Mouse (Mus musculus) heart, postnatal 10 days (tissue): Measurements from ENCODE around the gene Klrb1c. TPM values are rescaled to one million over a fixed set of nuclear protein-coding genes. Genes with fewer than 3 reads are reported as not detected.
"Not testable (repeated sequence)": the region's sequence is repeated elsewhere in the genome, so short reads cannot be mapped to it uniquely, and the experiment has no call there.

Experiments
- DNase-seq, 2 experiments: peaks; one replicate each; pipeline ENCODE4 v3.0.0; 2021
- intact Hi-C: fragments of 180-260 bp; cut with DNase I; formaldehyde crosslinking; loops from one replicate; pipeline ENCODE4 v1.15.1; 2025
- total RNA-seq, 2 experiments: library from RNA; stranded (reverse); gene quantifications; 2 replicates each; pipeline ENCODE4 v1.2.3; 2021

The Klrb1c gene
- total RNA-seq, result not detected

DNA sequence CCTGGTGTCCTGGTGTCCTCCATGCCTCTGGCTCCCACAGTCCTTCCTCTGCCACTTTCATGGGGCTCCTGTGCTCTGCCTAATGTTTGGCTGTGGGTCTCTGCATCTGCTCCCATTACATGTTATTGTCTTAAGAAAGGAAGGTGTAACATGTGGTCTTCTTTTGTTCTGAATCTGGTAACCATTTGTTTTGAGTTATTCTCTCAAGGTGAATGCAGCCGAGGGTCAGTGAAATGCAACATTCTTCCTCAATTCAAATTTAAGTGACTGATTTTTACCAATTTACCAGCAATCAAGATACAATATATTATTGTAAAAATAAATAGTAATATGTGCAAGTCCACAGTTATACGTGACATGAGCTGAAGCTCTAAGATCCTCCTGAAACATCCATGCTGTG, at the start of gene Klrb1c:
Gene Klrb1c (minus strand): TSS at position 101 of the 400 bp plus-strand sequence.
- intact Hi-C loops, result no loop called here

DNA sequence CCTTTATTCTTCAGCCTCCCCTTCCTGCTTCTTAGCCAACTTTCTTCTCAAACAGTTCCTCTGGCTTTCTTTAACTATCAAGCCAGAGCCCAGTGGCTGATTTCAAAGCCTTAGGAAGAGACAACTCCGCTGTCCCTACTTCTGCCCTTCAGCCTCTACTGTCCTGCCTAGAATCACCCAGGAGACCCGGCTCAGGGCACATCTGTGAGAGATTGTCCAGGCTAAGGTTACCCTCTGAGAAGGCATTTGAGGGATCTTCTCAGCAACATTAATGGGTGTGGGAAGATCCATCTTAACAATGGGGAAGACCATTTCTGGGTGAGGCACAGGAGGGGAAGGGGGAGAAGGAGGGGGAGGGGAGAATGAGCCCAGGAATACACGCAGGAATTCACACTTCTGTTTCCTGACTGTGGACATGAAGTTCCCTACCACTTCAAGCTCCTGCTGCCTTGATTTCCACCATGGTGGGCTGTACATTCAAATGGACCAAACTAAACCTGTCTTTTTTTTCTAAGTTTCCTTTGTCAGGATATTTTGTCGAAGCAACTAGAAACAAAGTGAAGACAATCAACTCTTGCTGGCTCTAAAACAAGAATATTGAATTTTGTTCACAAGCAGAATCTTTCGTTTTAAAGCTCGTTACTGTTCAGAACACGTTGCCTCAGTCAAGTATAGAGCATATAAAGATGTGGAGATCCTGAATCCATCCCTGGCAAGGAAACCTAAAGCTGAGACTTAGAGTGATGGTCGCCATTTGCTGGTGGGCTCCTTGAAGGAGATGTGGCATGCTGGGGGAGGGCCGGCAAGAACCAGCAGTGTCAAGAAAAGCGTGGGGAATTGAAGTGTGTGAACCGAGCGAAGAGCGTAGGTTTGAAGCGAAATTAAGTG, 48.7 kb upstream of the Klrb1c start:
- intact Hi-C loops, result loop anchor here (1.0 to 2.0 kb wide), 3 partner anchors 35 to 77 kb away; no protein-coding TSS in a partner anchor
- peak in 1 of 2 experiments; percentile 46 for DNase-seq

More for the DNA sequence above, at the start of gene Klrb1c:
- no peak for DNase-seq

DNA sequence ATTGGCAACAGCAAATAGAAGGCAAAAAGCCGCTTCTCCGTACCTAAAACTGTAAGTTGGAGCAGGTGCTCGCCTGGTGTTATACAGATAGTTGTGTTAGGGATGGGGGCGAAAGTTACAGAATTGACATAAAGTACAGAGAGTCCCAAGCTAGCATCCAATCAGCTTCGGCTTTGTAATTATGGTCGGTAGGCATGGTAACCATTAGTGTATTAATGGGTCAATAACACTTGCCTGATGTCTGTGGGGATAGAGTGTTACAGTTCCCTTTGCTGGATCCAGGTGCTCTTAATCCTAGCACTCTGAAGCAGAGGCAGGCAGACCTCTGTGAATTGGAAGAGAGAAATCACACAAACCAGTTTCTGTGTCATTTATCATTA, 47.9 kb upstream of the Klrb1c start:
- intact Hi-C loops, result no loop called here
- DNase-seq, result no peak

DNA sequence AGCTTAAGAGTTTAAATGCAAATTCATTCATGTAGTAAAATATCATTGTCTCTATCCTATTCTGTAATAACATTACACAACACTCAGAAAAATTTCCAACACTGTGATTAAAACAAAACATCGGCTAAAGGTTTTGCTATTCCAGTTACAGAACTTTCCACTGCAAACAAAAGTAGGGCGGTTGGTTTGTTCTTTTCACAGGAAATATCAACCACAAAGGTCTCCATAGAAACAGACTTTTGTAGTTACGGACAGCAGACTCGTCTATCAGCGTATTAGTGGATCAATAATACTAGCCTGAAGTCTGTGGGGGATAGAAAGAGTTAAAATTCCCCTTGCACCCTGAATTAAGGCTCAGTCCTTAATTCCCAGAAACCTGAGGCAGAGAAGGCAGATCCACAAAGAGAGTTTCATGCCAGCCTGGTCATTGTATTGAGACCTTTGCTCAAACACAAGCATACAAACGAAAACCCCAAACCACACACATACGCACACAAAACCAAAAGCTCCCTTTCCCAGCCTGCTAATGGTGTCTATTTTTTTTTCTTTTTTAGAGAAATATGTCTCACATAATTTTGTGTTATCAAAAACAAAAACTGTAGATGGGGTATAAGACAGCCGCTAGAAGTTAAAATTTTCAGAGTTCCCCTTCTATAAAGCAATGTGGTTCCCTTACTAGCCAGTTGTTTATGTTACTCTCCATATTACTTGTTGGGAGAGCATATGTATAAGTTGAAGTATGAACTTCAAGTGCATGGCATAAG, 47.4 kb upstream of the Klrb1c start:
- DNase-seq, result no peak
- intact Hi-C loops, result no loop called here

DNA sequence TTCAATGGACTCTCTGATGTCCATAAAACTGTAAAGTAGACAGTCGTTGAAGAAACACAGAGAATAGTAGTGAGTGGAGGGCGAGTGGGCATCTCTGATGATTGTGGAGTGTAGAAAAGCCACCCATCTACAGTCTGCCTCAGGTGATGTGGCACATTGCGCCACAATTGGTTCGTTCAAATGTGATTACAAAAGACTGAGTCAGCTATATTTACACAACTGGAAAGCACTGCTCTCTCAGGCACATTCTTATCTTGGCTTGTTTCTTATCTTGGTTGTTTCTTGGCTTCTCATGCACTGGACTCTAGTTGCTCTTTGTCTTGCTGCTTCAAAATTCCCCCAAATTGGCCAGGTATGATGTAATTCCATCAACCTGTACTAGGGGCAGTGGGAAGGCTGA, 46.6 kb upstream of the Klrb1c start:
- intact Hi-C loops, result no loop called here
- no peak for DNase-seq

DNA sequence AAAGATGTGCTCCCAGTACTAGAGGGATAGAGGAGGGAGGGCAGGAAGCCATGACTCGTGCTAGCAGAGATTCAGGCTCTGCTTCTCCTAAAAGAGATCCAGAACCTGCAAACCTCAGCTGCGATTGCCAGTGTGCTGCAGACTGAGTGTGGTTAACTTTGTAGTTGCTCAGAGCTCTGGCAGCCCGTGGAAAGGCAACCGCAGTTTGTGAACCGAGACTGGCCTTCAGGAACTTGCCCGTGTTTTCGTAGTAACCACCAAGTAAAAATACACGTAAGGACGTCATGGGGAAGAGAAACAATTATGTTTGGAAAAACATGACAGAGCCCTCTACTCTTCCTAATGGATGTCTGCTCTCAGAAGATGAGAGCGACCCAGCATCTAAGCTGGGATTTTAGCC, 44.0 kb upstream of the Klrb1c start:
- no peak for DNase-seq
- intact Hi-C loops, result no loop called here

DNA sequence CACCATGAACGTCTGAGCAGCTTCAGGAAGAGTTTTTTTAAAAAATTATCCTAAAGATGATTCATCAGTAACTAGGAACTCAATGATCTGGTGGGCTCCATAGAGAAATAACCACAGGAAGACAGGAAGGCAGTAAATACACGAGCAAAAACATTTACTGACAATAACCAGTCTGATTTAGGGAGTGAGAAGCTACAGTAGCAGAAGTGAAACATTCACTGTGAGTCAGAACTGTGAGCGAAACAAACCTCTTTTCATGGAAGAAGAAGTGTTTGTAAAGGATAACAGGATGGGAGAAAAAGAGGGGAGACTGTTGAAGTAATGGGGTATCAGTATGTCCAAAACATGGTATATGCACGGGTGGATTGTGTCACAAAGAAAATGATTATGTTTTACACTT, 40.8 kb upstream of the Klrb1c start:
- intact Hi-C loops, result no loop called here
- no peak for DNase-seq

DNA sequence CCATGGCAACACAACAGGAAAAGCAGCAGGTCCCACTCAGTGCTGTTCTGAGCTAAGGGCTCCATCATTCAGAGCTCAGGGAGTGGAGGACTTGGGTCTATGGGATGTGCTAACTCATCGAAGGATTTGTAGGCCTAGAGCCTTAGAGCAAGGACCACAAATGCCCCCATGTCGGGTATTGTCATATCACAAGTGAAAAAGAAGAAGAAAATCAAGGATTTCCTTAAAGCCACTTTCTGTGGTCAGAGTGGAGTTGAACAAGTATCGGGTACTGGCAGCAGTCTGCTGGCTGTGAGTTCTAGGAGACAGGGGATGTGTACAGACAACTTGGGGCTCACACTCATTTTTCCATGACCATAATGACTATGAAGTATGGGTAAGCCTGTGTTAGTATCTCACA, 37.8 kb upstream of the Klrb1c start:
- intact Hi-C loops, result no loop called here
- DNase-seq, result no peak

DNA sequence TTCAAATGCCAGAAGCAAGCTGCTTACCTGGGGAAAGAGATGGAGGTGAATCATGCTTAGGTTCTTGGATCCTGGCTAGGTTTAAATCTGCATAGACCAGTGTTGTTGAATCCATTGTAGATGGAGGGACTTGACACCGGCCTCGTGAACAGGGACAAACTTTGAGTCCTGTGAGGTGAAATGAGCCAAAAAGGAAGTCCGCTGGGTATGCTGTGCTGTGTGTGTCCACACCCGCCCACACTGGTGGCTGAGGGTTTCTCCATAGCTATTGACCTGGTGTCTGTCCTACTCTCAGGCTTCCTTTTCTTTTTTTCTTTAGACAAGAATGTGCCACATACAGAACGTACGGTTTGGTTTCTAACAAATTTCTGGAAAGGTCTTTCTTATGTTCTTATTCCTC, 37.1 kb upstream of the Klrb1c start, which contains the start of the genes Gm44511 and Klrb1b:
Gene Gm44511 (minus strand): TSS at position 184 of the 400 bp plus-strand sequence.
Gene Klrb1b (minus strand): TSS at position 200 of the 400 bp plus-strand sequence.
- intact Hi-C loops, result no loop called here

DNA sequence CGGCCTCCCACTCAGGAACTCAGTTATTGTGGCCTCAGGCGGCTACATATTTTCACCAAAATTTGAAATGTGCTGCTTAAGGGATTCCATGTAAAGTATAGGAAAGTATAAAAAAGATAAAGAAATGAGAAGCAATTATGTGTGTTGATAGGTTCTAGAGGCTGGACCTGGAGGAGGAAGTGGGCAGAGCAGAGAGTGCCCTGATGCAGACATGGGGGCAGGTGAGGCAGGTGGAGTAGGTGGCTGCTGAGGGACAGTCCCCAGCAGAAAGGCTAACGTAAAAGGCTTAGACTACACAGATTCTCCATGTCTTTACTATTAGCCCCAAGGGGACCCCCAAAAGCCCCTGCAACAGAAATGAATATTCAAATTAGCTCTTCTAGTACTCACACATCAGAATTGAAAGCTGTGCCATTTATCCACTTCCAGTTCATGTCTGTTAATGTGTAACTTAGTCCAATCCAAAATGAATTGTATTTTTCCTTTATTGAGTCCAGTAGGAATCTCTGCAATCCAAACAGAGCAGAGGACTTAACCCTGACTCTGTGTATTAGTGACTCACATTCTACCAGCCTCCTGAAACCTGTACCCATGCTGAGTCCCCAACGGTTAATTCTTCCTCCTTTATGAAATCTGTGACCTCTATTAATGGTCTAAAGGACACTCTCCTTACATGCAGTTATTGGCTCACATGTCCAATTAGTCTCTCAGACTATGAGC, 29.2 kb upstream of the Klrb1c start:
- DNase-seq, result no peak
- intact Hi-C loops, result no loop called here

More for the DNA sequence above, 37.1 kb upstream of the Klrb1c start, which contains the start of the genes Gm44511 and Klrb1b:
- no peak for DNase-seq

DNA sequence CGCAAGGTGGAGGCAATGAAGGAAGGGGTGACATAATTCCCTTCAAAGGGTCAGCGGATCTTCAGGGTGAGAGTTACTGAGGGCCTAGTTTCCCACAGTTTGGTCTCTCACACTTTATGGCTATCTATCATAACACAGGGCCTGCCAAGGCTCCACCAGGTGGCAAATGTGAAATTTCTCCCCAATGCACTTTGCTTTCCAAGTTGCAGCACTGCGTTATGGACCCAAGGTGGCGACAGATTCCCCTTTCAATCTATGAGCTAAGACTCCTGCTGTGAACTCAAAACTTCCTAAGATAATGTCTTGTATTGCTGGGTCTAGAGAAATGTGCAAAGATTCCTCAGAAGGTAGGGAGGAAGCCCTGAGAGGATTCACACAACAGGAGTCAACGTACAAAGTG, 19.5 kb upstream of the Klrb1c start:
- intact Hi-C loops, result no loop called here
- peak; percentile 33 to 36 for DNase-seq

DNA sequence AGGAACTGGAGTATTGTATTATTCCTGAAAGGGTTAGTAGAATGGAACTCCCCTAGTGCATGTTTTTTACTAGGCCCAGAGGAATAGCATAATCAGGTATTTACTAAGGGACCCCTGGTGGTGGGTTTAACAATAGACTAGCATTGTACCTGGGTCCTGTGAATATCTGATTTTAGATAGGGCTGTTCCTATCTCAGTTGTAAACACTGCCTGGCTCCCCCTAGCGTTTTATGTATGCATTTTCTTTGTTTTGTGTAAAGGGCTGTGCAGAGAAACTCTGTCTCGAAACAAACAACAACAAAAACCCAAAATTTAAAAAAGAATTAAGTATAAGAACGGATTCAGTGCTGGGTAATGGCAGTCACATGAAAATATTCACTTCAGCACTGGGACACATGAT, 18.0 kb upstream of the Klrb1c start:
- intact Hi-C loops, result no loop called here
- DNase-seq, result no peak

DNA sequence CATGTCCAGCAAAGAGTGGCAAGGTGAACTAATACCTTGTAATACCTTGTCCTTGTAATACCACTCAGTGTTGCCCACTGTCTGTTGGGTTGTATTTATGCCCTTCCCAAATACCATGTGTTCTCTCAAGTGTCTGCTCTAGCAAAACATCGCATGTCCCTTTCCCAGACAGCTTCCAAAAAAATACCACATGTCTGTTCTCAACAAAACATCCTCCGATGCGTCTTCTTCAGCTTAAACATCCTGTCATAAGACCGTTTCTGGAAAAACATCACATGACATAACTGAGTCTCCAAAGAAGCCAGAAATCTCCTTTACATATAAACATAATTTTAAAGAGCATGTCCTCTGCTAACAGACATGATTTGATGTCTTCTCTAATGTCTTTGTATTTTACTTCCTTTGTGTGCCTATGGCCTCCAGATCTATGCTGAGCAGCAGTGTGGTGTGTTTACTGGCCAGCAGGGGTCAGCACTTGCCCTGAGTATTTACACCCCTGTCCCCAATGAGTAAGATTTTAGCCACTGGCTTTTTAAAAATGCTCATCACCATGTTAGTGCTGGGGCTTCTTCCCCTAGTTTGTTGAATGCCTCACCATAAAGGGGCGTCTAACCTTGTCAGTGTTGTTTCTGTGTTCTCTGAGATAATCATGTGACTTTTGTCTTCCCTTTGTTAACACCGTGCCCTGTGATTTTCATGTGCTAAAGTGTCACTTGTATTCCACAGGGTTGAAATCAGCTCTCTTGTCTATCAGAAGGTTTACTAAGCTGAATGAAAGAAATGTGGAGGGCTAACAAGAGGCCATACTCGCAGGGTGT, 16.0 kb upstream of the Klrb1c start:
- intact Hi-C loops, result not testable (repeated sequence)

DNA sequence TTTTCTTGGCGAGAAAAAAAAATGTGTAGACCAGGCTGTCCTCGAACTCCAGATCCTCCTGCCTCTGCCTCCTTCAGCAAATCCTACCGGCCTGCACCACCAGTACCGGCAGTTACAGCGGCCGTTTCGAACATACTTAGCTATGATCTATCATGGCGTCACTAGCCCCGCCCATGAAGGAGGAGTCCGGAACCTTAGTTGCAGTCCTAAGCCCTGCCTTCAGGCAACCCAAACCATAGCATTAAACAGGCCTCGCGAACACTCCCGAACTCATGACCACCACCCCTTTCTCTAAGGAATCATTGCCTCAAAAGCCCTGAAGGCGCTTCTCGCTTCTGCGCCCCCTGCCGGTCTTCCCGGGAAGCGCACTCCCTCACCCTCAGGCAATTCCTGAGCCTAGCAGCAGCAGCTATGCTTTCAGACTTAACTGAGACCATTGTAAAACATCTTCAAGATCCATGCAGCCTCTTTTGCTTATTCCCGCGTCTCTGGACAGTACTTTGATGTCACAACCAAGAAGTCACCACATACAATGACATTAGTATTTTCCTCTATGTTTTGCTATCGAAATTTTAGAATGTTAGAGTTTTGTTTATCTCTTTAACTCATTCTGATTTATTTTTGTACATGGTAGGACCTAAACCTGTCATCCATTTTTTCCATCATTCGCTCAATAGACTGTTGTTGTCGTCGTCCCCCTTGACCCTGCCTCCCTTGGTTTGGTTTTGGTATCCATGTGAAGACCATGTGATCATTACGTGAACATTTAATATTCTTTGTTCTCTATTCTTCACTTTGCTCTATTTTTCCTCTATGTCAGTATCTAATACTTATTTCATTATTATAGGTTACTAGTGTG, 14.2 kb upstream of the Klrb1c start:
- intact Hi-C loops, result loop anchor here (1.0 to 2.0 kb wide), 2 partner anchors 36 to 39 kb away; no protein-coding TSS in a partner anchor
- DNase-seq, result peak; percentile 96 to 97

More for the DNA sequence above, 16.0 kb upstream of the Klrb1c start:
- peak; percentile 74 to 79 for DNase-seq

DNA sequence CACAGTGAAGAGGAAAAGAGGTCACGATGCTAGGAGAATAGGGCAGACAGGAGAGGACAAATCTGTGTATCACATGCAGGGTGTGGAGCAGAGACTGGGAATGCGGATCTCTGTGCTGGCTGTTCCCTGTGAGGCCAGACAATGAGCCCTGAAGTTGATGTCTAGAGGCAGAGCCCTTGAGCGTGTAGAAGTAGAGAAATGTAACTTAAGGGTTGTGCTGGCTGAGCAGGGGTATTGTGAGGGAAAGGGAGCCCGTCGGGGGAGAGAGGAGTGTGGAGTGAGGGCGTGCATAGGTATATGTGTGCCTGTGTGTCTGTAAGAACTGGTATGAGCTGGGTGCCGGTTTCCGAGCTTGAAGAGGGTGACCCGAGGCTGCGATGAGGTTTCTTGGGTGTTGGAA, 13.5 kb upstream of the Klrb1c start:
- intact Hi-C loops, result loop anchor here (1.0 to 2.0 kb wide), 2 partner anchors 36 to 38 kb away; no protein-coding TSS in a partner anchor
- DNase-seq, result peak; percentile 37 to 41

DNA sequence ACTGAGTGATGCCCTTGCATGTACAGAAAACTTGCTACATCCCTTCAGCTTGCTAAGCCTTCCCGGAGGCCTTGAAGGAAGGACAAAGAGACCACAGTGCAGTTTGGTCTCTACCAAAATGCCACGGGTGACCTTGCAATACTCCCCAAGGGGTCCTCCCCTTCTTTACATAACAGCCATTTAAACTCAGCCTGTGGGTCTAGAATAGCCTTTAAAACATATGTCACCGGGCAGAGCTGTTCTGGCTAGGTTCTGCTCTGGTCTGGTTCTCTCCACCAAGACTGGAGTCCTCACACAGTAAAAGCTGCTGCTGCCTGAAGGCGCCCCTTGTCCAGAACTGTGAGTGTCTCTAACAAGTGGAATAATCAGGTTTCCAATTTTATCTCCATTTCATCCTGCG, 11.7 kb upstream of the Klrb1c start:
- intact Hi-C loops, DNase-seq: not testable (repeated sequence)

DNA sequence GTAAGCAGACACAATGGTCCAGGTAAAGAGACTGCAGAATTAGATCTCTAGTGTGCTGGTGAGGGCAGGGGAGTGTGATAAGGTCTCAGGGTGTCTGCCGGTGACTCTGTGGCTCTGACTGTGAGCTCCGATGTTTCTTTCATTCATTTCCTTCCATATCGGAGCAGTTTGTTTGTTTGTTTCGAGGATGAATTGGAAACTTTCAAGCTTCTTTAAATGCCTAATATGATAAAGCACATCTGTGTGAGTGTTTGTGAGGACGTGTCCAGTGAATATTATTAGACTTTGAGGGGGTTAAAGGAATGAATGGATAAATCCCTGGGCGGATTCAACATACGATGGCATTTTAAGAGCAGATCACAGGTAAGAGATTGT, 10.9 kb upstream of the Klrb1c start:
- DNase-seq, result no peak
- intact Hi-C loops, result no loop called here

DNA sequence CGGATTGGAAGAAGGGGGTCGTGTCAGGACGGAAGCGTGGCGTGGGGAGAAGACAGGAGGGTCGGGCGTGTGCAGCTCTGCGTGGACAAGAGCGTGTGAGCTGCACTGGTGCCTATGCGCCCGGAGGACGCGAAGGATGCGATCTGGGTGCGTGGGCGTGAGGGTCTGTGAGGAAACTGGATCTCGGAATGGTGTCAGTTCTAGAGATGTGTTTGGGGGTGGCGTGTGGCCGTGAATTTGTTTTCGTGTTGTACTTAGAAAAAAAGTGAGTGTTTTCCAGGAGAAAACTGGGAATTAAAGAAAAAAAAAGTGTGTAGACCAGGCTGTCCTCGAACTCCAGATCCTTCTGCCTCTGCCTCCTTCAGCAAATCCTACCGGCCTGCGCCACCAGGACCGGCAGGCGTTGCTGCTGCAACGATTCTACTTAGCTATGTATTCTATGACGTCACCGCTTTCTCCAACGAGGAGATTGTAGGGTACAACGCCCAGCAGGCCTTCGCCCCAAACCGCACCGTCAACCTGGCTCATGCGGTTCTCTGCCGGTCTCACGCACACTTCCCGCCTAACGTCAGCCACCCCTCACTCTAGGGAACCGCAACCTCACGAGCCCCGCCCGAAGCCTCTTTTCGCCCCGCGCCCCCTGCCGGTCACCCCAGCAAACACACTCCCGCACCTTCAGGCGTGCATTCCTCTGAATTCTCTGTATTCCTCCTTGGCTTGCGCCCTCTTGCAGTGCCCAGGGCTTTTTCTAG, 10.3 kb upstream of the Klrb1c start:
- intact Hi-C loops, result not testable (repeated sequence)
- peak; percentile 90 to 92 for DNase-seq
